Mouse (Mus musculus): ENCODE measurements at regions not wholly inside any gene's neighbourhood (a gene's known extent, or its start where the extent isn't known, plus 50 kb on each side); places are given as distances from the start of the nearest gene placed in this dataset.

DNA sequence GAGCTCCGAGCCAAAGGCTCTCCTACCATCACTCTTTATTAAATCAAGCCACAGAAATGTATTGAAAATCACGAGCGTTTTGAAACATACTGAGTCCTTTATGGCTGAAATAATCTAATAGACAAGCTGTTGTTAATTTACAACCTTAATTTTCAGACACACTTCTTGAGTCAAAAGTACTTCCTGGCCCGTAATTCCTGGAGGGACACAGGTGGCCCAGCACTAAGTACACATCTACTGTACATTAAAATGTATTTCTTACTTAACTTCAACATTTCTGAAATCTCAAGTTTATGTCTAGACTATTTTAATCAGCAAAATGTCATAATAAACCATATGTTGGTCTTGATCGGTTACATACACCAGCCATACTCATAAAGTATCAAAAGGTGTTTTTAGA, 2163.3 kb upstream of the Gm7489 start:
- ATAC-seq (ENCODE audit: low FRiP score) = no peak

DNA sequence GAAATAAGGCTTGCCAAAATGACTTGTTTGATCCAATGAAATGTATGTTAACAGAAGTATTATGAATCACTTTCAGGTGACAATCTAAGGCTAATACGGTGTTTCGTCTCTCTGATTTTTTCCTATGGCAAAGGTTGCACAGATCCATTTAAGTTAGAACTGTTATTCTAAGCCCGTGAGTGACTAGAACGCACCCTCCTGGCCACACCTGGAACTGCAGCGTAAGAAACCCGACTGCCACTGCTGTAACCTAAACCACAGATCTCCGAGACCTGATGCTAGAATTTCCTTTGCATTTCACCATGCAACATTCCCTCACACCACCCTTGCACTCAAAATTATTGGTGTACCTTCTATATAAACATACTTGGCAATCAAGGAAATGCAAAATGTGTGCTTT, 2160.6 kb upstream of the Gm7489 start:
- H3K4me1 ChIP-seq (replicated peaks; ENCODE audit: control insufficient read depth, insufficient read depth, low read length) = no peaks in the 10 kb centered on the region
- H3K27me3 ChIP-seq (ENCODE audit: control insufficient read depth, insufficient read depth, low read length) = no peaks in the 10 kb centered on the region
- 80% methylated on average over 7 of the region's 7 CpGs for WGBS
- H3K9me3 ChIP-seq (ENCODE audit: control insufficient read depth, low read length) = no peaks in the 10 kb centered on the region
- H3K27ac ChIP-seq = no peak overlapping the region
- H3K4me2 ChIP-seq (replicated peaks) = no peak overlapping the region
- no peak overlapping the region for H3K9ac ChIP-seq
- no peak for DNase-seq (ENCODE audit: low spot score)
- H3K36me3 ChIP-seq (replicated peaks; ENCODE audit: control insufficient read depth, insufficient read depth) = no peaks in the 10 kb centered on the region
- no peak for ATAC-seq (ENCODE audit: low FRiP score)
- H3K4me3 ChIP-seq (replicated peaks; ENCODE audit: low read length) = no peak overlapping the region

More for the DNA sequence above, 2163.3 kb upstream of the Gm7489 start:
- no peaks in the 10 kb centered on the region for H3K27me3 ChIP-seq (ENCODE audit: control insufficient read depth, insufficient read depth, low read length)
- H3K4me3 ChIP-seq (replicated peaks; ENCODE audit: low read length) = no peak overlapping the region
- DNase-seq (ENCODE audit: low spot score) = no peak
- no peaks in the 10 kb centered on the region for H3K4me1 ChIP-seq (replicated peaks; ENCODE audit: control insufficient read depth, insufficient read depth, low read length)
- no peak overlapping the region for H3K4me2 ChIP-seq (replicated peaks)
- H3K27ac ChIP-seq = no peak overlapping the region
- H3K9ac ChIP-seq = no peak overlapping the region
- H3K9me3 ChIP-seq (ENCODE audit: control insufficient read depth, low read length) = no peaks in the 10 kb centered on the region
- no peaks in the 10 kb centered on the region for H3K36me3 ChIP-seq (replicated peaks; ENCODE audit: control insufficient read depth, insufficient read depth)
- 75% methylated on average over 5 of the region's 5 CpGs for WGBS

DNA sequence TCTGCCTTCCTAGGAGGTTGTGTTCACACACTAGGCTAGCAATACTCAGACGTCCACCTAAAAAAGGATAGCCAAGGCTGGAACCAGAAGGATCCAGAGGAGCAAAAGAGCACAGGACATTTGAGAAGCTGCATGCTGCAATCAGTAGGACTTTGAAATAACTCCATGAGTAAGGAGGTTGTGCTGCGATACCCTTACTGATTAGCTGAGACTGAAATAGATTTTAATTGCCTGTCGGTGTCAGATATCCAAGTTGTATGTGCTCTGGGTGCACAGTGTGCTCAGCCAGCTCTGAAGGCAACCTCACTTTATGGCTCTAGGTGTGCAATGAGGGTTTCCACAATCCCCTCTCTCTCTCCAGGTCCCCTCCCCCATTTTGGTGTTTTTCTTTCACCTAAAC, 2159.2 kb upstream of the Gm7489 start:
- Histone ChIP-seq H3K9me3 (ENCODE audit: control insufficient read depth, low read length) (no peaks in the 10 kb centered on the region), H3K4me3 (replicated peaks; ENCODE audit: low read length) (no peak overlapping the region), H3K4me2 (replicated peaks) (no peak overlapping the region), H3K9ac (no peak overlapping the region), H3K4me1 (replicated peaks; ENCODE audit: control insufficient read depth, insufficient read depth, low read length) (no peaks in the 10 kb centered on the region), H3K27me3 (ENCODE audit: control insufficient read depth, insufficient read depth, low read length) (no peaks in the 10 kb centered on the region), H3K36me3 (replicated peaks; ENCODE audit: control insufficient read depth, insufficient read depth) (no peaks in the 10 kb centered on the region), H3K27ac (no peak overlapping the region)
- ATAC-seq (ENCODE audit: low FRiP score) = no peak
- DNase-seq (ENCODE audit: low spot score) = no peak
- WGBS = 94% methylated on average over 3 of the region's 3 CpGs

DNA sequence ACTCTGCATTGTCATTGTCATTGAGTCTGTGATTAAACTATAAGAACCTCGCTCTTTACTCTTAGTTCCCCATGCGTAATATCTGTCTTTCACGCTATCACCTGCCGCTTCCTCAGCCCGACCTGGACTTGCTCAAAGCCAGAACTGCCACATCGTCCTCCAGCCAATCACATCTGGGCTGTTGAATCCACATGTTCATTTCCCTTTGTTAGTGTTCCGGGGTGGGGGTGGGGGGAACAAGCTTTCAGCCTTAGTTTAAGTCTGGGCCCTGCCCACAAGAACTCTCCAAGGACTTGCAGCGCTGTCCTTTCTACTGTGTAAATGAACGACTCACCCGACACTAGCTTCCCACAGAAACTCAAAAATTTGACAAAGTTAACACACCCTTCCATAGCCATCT, 2154.6 kb upstream of the Gm7489 start:
- no peak for ATAC-seq (ENCODE audit: low FRiP score)
- H3K4me2 ChIP-seq (replicated peaks) = no peak overlapping the region
- no peak overlapping the region for H3K9ac ChIP-seq
- WGBS = 83% methylated on average over 10 of the region's 10 CpGs
- H3K36me3 ChIP-seq (replicated peaks; ENCODE audit: control insufficient read depth, insufficient read depth) = no peaks in the 10 kb centered on the region
- H3K4me1 ChIP-seq (replicated peaks; ENCODE audit: control insufficient read depth, insufficient read depth, low read length) = no peaks in the 10 kb centered on the region
- DNase-seq (ENCODE audit: low spot score) = no peak
- H3K27ac ChIP-seq = no peak overlapping the region
- no peaks in the 10 kb centered on the region for H3K27me3 ChIP-seq (ENCODE audit: control insufficient read depth, insufficient read depth, low read length)
- H3K9me3 ChIP-seq (ENCODE audit: control insufficient read depth, low read length) = no peaks in the 10 kb centered on the region
- no peak overlapping the region for H3K4me3 ChIP-seq (replicated peaks; ENCODE audit: low read length)

DNA sequence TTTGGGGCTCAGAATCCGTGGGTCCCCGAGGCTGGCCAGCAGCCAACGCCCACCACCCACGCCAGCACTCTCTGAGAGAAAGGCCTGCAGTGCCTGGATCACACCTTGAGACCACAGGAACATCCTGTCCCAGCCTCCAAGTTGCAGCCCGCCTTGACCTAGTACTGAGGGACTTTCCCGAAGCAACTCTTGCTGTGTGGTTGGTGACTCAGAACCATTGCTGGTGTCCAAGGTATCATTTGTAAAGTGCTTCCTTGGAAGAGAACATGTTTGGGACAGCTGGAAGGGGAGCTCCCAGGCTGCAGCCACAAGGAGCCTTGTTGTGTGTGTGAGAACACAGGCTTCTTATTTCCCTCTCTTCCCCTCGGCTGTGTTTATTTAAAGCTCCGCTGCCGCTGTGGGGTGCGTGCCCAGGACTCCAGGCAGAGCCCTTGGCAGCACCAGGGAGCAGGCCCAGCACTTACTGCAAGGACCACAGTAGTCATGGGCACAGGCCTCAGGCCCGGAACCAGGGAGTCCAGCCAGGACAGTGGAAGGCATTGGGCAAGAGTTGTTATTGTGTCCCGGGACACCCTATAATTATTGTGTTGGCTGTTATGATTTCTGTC, 2153.8 kb upstream of the Gm7489 start:
- no peaks in the 10 kb centered on the region for H3K36me3 ChIP-seq (replicated peaks; ENCODE audit: control insufficient read depth, insufficient read depth)
- no peak overlapping the region for H3K4me3 ChIP-seq (replicated peaks; ENCODE audit: low read length)
- H3K9me3 ChIP-seq (ENCODE audit: control insufficient read depth, low read length) = no peaks in the 10 kb centered on the region
- no peaks in the 10 kb centered on the region for H3K27me3 ChIP-seq (ENCODE audit: control insufficient read depth, insufficient read depth, low read length)
- no peak for ATAC-seq (ENCODE audit: low FRiP score)
- no peaks in the 10 kb centered on the region for H3K4me1 ChIP-seq (replicated peaks; ENCODE audit: control insufficient read depth, insufficient read depth, low read length)
- H3K9ac ChIP-seq = no peak overlapping the region
- DNase-seq (ENCODE audit: low spot score) = no peak
- 74% methylated on average over 12 of the region's 12 CpGs for WGBS
- no peak overlapping the region for H3K27ac ChIP-seq
- H3K4me2 ChIP-seq (replicated peaks) = no peak overlapping the region

DNA sequence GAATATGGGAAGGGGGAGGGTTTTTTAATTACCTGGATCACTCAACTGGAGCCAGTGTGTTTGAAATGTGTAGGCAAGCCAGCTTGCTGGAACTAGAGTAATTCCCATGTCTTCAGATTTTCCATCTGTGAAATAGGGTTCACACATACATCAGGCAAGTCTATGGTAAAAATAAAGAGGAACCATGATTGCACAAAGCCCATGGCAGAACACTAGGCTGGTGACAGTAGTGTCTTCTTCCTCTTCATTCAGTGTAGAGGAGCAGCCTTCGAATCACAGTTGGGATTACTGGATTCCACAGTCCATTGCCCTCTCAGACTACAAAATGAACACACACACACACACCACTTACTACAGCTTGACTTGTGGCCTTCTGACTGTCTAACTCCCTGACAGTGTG, 2150.5 kb upstream of the Gm7489 start:
- H3K36me3 ChIP-seq (replicated peaks; ENCODE audit: control insufficient read depth, insufficient read depth) = no peaks in the 10 kb centered on the region
- no peaks in the 10 kb centered on the region for H3K4me1 ChIP-seq (replicated peaks; ENCODE audit: control insufficient read depth, insufficient read depth, low read length)
- H3K9ac ChIP-seq = no peak overlapping the region
- H3K27ac ChIP-seq = no peak overlapping the region
- H3K27me3 ChIP-seq (ENCODE audit: control insufficient read depth, insufficient read depth, low read length) = no peaks in the 10 kb centered on the region
- DNase-seq (ENCODE audit: low spot score) (no peak), ATAC-seq (ENCODE audit: low FRiP score) (no peak)
- 77% methylated on average over 1 of the region's 1 CpGs for WGBS
- H3K4me3 ChIP-seq (replicated peaks; ENCODE audit: low read length) = no peak overlapping the region
- H3K4me2 ChIP-seq (replicated peaks) = no peak overlapping the region
- no peaks in the 10 kb centered on the region for H3K9me3 ChIP-seq (ENCODE audit: control insufficient read depth, low read length)

Measured in hindbrain, embryonic 14.5 days (tissue).